Mouse (Mus musculus): ENCODE results near the gene Zfp366. TPM values are rescaled to one million over a fixed set of nuclear protein-coding genes. Genes with fewer than 3 reads are reported as not detected.

Zfp366 gene
- total RNA-seq, 2 experiments from 2014 or later: 2.8 to 3.9 TPM

DNA sequence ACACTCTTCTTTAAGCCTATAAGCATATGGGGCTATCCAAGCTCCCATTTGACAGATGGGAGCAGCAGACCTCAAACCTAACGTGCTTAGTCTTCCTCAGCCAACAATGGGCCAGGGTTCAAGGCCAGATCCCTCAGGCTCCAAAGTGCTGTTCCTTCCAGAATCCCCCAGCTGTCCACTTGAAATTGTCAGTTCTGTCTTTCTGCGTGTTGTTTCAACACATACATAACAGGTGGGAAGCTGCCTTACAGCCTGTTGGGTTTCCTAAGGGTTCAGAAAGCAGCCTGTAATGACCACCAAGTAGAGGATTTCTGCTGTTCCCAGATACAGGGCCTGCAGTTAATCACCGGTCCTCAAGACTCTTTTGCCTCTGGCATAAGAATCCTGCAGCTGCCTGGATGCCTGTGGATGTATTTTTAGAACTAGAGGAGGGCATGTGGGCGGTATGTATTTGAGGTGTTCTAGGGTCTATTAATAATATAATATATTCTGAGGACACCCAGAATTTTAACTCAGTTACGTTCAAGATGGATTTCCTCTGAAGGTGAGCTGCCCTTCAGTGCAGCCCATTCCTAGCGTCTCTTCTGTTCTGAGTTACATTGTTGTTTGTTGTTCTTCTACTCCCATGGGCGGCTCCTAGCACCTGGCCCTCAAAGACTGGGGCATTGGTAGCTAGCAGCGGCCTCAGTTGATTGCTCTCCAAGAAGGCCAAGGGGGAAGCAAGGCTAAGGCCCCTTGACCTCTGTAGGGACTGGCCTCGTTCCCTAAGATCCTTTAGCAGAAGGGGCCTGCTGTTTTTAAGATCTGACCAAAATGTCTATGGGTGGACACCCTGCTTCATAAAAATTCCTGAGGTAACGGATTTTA, 41.0 kb downstream of the Zfp366 start:
- no peak for DNase-seq (ENCODE audit: extremely low spot score in 1 of 2, low spot score in 1 of 2)

DNA sequence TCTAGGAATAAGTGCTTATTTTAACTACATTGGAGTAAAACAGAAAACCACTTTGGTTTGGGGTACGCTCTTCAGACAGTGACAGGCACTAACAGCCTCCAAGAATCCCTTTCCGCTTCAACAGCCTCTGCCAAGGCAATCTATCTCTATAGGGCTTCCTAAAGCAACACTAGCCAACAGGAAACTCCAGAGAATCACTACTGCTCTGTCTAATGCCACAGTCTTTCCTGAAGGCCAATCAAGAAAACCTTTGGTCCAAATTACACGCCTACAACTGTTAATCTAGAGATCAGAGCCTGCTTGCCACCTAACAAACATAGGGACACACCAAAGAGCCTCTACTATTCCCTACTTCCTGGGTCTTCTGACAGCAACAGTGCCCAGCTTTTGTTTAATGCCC, 42.2 kb downstream of the Zfp366 start:
- DNase-seq (ENCODE audit: extremely low spot score in 1 of 2, low spot score in 1 of 2): no peak

DNA sequence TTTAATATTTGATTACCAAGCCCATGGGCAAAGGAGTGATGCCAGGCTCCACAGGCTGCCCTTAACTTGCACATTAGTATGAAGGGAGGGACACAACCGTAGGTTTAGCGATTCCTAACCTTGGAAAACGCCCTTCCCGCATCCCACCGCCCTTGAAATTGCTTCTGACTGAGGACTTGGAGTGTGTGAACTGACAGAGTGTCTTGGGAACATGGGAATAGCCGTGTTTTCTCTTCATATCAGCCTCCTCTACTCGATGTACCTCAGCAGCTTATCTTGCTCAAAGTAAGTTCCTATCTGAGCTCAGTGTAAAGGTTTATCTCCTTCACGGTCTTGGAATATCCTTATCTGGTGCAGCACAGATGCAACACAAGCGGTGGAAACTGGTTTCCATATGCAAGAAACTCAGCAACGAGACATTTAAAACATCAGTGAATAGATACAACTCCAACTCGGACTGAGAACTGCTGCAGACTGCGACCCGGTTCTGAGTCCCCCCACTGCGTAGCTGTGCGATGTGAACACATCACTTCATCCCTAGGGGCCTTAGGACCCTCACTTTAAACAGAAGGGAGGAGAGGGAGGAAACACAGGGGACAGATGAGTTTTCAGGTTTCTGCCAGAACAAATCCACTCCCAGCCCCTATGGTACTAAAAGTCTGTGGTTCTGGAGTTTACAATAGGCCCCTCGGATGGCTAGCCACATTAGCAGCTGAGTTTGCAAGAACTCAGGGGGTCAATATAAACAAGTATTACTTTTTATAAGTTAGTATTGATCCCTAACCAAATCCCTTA, 43.0 kb downstream of the Zfp366 start:
- no peak for DNase-seq (ENCODE audit: extremely low spot score in 1 of 2, low spot score in 1 of 2)

DNA sequence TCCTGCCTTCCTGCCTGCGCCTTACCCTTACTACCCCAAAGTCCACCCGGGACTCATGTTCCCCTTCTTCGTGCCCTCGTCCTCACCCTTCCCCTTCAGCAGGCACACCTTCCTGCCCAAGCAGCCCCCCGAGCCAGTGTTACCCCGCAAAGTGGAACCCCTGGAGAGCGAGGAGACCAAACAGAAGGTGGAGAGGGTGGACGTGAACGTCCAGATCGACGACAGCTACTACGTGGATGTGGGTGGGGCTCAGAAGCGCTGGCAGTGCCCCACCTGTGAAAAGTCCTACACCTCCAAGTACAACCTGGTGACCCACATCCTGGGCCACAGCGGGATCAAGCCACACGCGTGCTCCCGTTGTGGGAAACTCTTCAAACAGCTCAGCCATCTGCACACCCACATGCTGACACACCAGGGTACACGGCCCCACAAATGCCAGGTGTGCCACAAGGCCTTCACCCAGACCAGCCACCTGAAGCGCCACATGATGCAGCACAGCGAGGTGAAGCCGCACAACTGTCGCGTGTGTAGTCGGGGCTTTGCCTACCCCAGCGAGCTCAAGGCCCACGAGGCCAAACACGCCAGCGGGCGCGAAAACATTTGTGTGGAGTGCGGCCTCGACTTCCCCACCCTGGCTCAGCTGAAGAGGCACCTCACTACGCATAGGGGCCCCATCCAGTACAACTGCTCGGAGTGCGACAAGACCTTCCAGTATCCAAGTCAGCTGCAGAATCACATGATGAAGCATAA, 44.4 kb downstream of the Zfp366 start:
- no peak for DNase-seq (ENCODE audit: extremely low spot score in 1 of 2, low spot score in 1 of 2)

DNA sequence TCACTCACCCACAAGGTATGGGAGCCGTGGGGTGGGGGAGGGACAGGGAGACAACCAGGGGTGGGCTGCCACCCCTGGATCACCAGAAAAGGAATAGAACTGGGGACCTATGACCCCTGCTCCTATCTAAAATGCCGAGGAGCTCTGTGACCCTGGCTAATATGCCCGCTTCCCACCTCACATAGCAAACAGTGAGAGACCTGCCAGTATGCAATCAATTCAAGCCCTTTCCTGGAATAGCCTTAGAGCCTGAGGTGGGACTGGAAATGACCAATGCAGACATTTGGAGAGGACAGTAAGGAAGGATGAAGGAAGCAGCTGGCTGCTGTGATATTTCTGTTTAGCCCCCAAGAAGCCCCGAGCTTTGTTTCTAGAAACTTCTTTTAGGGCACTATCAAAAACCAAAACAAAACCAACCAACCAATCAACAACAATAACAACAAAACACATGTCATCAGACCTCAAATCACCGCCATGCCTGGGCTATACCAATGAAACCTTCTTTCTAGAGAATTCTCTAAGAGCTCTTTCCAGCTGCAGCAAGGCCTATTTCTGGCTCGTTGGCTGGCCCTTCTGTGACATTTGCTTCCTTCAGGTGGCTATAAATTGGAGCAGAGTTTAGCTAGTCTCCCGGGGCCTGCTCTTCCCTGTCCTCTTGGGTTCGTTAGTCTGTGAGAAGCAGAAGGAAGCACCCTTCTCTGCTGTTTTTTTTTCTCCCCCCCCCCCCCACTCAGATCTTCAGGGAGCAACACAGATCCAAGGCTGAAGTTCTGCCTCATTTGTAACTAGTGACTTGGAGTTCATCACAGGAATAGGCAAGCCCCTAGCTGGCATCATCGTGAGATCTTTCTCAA, 45.2 kb downstream of the Zfp366 start:
- no peak for DNase-seq (ENCODE audit: extremely low spot score in 1 of 2, low spot score in 1 of 2)

DNA sequence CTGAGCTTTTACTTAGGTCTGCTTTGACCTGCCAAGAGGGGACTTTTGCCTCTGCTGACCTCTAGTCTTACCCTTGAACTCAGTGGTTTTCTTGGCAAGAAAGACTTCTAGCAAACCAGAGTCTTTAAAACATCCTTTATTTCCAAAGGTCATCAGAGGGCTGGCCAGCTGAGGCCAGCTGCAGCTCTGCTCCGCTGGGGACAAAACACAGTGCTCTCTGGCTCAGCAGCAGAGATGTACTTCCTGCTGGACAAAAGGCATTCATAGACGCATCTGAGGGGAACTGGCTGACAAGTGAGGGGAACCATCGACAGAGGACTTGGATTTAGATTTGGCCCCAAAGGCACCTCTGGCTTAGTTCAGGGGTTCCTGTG, 45.9 kb downstream of the Zfp366 start:
- DNase-seq (ENCODE audit: extremely low spot score in 1 of 2, low spot score in 1 of 2): no peak

DNA sequence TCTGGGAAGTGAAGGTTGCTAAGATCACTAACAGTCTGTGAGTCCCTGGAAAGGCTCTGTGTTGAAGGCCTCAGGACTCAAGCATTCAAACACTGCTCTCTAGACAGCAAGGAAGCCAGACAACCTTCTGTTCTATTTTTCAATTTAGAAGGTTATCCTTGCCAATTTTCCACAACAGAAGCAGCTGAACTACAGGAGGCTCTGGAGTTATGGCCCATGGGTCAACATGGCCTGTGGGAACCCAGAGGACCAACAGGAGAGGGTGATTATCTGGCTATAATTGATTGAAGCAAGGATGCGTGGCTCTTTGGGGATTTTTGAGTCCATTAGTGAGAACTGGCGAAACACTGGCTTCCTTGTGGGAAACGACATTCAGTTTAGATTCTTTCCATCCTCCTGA, 48.7 kb downstream of the Zfp366 start:
- no peak for DNase-seq (ENCODE audit: extremely low spot score in 1 of 2, low spot score in 1 of 2)

DNA sequence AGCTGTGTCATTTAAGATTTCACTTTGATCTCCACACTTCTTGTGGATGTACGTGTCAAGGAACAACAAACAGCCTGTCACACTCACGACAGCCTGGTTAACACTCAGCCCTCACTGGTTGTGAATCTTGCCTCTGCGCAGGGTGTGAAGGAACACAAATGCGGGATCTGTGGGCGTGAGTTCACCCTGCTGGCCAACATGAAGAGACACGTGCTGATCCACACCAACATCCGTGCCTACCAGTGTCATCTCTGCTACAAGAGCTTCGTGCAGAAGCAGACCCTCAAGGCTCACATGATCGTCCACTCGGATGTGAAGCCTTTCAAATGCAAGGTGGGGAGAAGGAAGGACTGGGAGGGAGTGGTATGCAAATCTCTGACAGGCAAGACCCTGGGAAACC, 49.3 kb downstream of the Zfp366 start:
- no peak for DNase-seq (ENCODE audit: extremely low spot score in 1 of 2, low spot score in 1 of 2)

DNA sequence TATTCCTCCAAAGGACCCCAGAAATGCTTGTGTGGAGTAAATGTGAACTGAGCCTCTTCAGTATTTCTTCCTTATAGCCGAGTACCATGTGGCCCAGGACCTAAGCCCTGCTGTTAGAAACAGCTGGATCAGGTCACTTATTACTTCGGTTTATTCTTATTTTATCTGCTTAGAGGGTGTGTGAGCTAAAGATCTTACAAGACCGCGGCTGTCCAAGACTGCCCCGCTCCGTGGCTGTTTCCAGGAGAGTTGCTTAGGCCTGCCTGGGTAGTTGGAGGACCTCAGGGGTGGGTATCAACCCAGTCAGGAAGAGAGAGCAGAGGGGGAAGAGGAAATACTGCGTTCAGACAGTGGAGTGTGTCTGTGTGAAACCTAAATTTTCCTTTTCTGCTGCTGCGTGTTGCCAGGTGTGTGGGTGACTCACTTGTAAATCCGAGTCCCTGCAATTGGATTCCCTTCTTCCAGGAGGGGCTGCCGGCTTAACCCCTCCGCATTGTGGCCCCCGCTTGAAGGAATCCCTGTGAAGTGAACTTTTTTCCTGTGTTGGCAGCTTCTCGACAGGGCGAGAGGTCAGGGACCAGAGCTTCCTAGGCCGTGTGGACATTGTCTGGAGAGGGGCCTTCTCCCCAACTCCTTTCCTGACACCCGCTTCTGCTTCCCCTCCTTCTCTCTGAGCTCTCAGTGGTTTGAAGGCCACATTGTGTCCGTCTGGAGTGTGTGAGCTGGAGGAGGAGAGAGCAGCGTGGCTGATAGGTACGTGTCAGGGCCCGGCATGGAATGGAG, 51.0 kb downstream of the Zfp366 start:
- DNase-seq (ENCODE audit: extremely low spot score in 1 of 2, low spot score in 1 of 2): no peak

DNA sequence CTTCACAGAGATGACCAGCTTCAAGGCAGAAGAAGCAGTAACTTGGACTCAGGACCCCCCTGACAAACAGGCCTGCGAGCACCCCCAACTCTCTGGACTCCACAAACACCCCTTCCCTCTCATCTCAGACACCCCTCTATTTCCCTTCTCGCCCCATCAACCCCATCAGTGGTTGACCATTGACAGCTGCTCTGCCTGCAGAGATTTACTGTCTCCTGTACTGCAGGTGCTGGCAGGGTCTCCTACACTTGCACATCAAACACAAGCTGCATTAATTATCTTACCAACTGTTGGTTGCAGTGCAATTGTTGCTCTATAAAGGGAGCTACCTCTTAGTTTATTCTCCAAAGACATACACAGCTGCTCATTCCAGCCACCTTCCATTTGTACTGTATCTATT, 51.6 kb downstream of the Zfp366 start:
- DNase-seq (ENCODE audit: extremely low spot score in 1 of 2, low spot score in 1 of 2): no peak

DNA sequence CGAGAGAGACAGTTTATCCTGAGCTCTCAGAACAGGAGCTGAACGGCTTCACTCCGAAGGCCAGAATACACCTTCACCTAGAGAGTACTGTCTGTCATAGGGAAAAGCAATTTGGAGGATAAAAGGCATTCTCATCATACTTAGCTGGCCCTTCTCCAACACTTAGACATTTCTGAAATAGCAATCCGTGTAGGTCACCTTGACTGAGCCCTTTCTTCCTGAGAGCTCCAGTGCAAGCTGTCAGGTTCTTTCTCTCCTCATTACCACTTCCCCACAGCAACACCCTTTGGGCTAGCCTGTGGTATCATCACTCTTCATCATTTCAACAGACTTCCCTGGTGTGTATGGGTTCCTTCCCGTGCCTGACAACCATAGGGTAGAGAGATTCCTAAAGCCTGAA, 52.5 kb downstream of the Zfp366 start:
- DNase-seq (ENCODE audit: extremely low spot score in 1 of 2, low spot score in 1 of 2): no peak

DNA sequence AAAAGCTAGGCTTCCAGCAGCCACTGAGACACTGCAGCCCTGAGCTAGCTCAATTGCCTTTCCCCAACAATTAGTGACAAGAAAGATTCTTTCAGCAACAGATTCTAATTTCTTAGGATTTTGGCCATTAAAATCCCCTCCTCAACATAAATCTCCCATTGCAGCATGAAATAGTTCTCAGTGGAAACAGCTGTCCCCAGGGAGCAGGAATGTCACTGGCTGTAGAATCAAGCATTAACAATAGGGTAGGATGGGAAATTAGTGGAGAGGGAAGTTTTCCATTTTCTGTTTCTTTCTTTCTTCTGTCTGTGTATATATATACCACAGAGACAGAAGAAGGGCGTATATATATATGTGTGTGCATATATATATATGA, 53.2 kb downstream of the Zfp366 start:
- no peak for DNase-seq (ENCODE audit: extremely low spot score in 1 of 2, low spot score in 1 of 2)

DNA sequence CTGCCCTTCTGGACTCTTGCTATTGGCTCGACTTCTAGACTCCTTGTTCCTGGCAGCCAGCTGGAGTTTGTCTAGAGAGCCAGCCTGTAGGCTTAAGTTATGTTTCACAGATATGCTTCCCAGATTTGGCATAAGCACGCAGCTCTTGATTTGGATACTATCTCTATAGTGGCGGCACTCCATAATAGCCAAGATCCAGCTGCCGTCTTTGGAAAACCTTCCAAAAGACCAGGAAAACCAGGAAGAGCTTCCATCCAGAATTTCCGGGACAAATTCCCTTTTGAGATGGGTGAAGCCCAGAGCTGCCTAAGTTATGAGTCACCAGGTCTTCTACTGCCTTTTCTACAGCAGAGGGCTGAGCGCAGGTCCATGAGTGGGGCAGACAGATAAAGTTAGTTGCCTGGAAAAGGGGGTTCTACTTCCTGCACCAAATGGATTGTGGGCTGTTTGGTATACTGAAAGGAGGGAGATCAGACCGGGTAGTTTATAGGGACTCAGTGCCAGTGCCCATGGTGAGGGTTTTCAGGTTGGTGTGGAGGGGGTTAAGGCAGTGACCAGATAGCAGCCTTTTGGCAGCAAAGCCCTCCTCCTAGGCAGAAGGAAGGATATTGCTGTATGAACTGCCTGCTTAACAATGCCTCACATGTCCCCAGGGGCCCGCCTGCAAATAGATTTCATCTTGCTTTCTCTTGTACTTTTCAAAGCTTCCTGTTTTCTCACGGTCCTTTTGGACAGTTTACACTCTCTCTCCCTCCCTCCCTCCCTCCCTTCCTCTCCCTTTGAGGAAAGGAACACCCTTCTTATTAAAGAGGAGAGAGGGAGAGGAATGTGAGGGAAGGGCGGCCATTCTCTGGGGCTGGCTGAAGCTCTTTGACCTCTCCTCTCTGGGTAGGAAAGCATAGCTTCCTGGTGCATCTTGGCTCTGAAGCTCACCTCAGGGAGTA, 53.9 kb downstream of the Zfp366 start:
- no peak for DNase-seq (ENCODE audit: extremely low spot score in 1 of 2, low spot score in 1 of 2)

DNA sequence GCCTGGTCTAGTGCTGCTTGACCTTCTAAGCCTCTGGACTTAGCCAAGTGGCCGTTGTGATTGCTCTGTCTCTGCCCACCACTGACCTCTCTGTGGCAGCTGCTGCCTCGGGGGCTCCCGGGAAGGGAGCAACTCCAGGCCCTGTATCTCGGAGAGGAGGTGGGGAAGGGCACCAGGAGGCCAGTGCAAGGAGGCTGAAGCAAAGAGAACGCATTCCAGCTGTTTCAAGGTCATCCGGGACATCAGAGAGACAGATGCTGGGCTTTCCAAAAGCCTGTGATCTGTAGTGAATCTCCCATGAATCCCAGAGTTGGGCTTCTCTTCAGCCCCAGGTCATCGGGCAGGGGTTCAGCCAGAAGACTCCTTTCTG, 54.5 kb downstream of the Zfp366 start:
- no peak for DNase-seq (ENCODE audit: extremely low spot score in 1 of 2, low spot score in 1 of 2)

DNA sequence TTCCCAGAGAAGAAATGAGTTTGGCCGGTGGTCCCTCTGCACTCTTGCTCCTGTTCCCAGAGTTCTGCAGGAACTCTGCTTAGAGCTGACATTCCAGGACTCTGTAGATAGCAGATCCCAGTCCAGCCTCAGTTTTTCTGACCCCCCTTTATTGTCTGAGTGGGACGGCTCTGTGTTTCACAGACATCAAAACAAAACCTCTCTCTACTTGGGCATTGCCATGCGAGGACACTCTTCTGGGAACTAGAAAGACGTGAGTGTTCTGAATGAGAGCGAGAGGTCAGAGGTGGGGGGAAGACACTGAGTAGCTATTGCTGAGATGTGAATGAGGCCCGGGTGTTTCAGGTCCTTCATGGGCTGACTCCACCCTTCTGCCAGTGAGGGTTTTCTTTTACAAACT, 55.1 kb downstream of the Zfp366 start:
- DNase-seq (ENCODE audit: extremely low spot score in 1 of 2, low spot score in 1 of 2): no peak

DNA sequence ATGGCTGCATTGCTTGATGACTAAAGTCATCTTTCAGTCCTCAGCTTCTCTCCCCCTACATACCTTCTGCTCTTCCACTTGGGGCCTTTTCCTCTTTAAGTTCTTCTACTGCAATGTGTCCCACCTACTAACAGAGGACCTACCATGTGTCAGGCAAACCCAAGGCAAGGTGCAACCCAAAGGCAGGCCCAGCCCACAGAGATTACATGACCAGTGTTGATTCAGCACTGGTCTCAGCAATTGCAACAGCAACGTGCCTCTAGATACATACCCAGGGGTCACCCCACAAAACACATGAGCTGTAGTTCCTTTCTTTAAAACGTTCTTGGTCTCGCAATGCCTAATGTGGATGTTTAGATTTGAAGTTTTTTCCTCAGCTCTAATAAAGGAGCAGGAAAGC, 57.4 kb downstream of the Zfp366 start:
- no peak for DNase-seq (ENCODE audit: extremely low spot score in 1 of 2, low spot score in 1 of 2)

DNA sequence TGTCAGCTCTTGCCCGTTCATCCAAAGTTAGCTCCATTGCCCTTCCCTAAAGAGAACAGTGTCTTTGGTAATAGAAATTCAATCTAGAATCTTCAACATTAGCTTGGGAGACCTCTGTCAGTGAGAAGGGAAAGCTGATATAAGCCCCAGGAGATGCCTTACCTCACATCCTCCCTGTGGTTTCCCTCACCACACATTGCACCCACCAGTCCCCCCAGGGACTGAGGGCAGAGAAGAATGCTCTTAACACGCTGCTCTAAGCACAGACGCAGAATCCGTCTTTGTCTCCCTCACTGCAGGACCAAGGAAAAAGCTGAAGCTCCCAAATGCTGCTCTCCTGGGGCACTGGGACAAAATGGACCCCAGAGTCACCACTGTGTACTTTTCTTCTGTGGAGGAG, 58.3 kb downstream of the Zfp366 start:
- no peak for DNase-seq (ENCODE audit: extremely low spot score in 1 of 2, low spot score in 1 of 2)

DNA sequence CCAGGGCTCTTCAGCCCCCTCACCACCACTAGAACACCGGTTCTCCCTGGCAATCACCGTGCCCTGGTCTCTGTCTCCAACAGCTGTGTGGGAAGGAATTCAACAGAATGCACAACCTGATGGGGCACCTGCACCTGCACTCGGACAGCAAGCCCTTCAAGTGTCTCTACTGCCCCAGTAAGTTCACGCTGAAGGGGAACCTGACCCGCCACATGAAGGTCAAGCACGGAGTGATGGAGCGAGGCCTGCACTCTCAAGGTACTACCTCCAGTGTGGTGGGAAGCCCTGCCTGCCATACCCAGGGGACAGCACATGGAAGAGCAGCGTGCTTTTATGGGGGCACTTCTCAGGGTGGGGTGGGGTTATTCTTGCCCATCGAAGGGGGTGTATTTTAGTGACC, 59.2 kb downstream of the Zfp366 start:
- DNase-seq (ENCODE audit: extremely low spot score in 1 of 2, low spot score in 1 of 2): no peak

DNA sequence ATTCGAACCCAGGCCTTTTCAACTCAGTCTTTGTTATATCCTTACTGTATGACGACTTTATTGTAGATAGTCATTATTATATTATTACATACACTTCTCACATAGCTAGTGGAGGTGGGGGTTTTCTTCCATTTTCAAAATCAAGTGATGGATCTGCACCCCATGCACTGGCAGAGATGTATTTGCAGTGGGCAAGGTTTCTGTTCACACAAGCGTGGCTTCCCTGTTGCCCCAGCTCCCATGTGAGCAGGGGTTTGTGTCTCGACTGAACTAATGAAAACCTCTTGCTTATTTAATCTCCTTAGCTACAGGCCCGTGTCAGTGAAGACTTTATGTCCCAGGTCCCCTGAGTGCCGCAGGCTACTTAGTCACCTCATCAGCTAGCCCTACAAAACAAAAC, 59.8 kb downstream of the Zfp366 start:
- DNase-seq (ENCODE audit: extremely low spot score in 1 of 2, low spot score in 1 of 2): no peak

Data from layer of hippocampus, postnatal 25 days (tissue).